Mouse (Mus musculus): ENCODE data around the gene Mfsd9.
A peak's percentile ranks its signal among the peaks of the same experiment; 100 is the strongest.

Mfsd9 gene

GRCm38 (mm10) chr1:40790324-40791141 lies at the start of gene Mfsd9:
Gene Mfsd9 (minus strand): TSS chr1:40790687.
- peak; percentile 93 for DNase-seq (ENCODE audit: extremely low spot score)

GRCm38 (mm10) chr1:40835468-40835867 lies 45.0 kb upstream of the Mfsd9 start:
- no peak for DNase-seq (ENCODE audit: extremely low spot score)

GRCm38 (mm10) chr1:40830712-40831507 lies 40.4 kb upstream of the Mfsd9 start:
- DNase-seq (ENCODE audit: extremely low spot score): no peak

- no peak for DNase-seq (ENCODE audit: extremely low spot score)
These were observed 38.9 kb upstream of the Mfsd9 start for GRCm38 (mm10) chr1:40829213-40829914.

GRCm38 (mm10) chr1:40825826-40826225 lies 35.3 kb upstream of the Mfsd9 start:
- no peak for DNase-seq (ENCODE audit: extremely low spot score)

- DNase-seq (ENCODE audit: extremely low spot score): no peak
These were observed 34.4 kb upstream of the Mfsd9 start for GRCm38 (mm10) chr1:40824936-40825335.

GRCm38 (mm10) chr1:40824517-40824916 lies 34.0 kb upstream of the Mfsd9 start:
- no peak for DNase-seq (ENCODE audit: extremely low spot score)

- no peak for DNase-seq (ENCODE audit: extremely low spot score)
These were observed 24.8 kb upstream of the Mfsd9 start for GRCm38 (mm10) chr1:40815071-40815845.

GRCm38 (mm10) chr1:40808643-40809042 lies 18.2 kb upstream of the Mfsd9 start:
- no peak for DNase-seq (ENCODE audit: extremely low spot score)

- DNase-seq (ENCODE audit: extremely low spot score): no peak
These were observed 15.4 kb upstream of the Mfsd9 start for GRCm38 (mm10) chr1:40805891-40806290.

GRCm38 (mm10) chr1:40805351-40805750 lies 14.9 kb upstream of the Mfsd9 start, which contains the start of gene Tmem182:
Gene Tmem182 (plus strand): TSS chr1:40805601.
- DNase-seq (ENCODE audit: extremely low spot score): no peak

- DNase-seq (ENCODE audit: extremely low spot score): no peak
These were observed 13.6 kb upstream of the Mfsd9 start for GRCm38 (mm10) chr1:40804118-40804517.

- DNase-seq (ENCODE audit: extremely low spot score): peak; percentile 42
These were observed 12.3 kb upstream of the Mfsd9 start for GRCm38 (mm10) chr1:40802759-40803158.

- DNase-seq (ENCODE audit: extremely low spot score): no peak
These were observed 10.4 kb upstream of the Mfsd9 start for GRCm38 (mm10) chr1:40800908-40801307.

GRCm38 (mm10) chr1:40799121-40799520 lies 8.6 kb upstream of the Mfsd9 start:
- DNase-seq (ENCODE audit: extremely low spot score): no peak

- DNase-seq (ENCODE audit: extremely low spot score): peak; percentile 45
These were observed 6.9 kb upstream of the Mfsd9 start for GRCm38 (mm10) chr1:40797348-40797747.

- DNase-seq (ENCODE audit: extremely low spot score): no peak
These were observed 5.0 kb upstream of the Mfsd9 start for GRCm38 (mm10) chr1:40795508-40795907.

- DNase-seq (ENCODE audit: extremely low spot score): no peak
These were observed 737 bp downstream of the Mfsd9 start for GRCm38 (mm10) chr1:40789666-40790233.

GRCm38 (mm10) chr1:40788956-40789355 lies 1.5 kb downstream of the Mfsd9 start:
- no peak for DNase-seq (ENCODE audit: extremely low spot score)

- no peak for DNase-seq (ENCODE audit: extremely low spot score)
These were observed 4.5 kb downstream of the Mfsd9 start for GRCm38 (mm10) chr1:40785876-40786445.

GRCm38 (mm10) chr1:40784306-40784705 lies 6.2 kb downstream of the Mfsd9 start:
- no peak for DNase-seq (ENCODE audit: extremely low spot score)
